Mouse (Mus musculus) small intestine, adult 2 months (tissue): Measurements from ENCODE around the gene Med17.

Experiments
- CTCF ChIP-seq: fragments of 200-500 bp; IDR thresholded peaks from 2 replicates; pipeline ENCODE4 v1.5.1; 2012; ENCODE audit warnings: low read depth, mild to moderate bottlenecking, control low read depth, inconsistent platforms, low read length, moderate library complexity, mixed read lengths; ENCODE audit not compliant: insufficient replicate concordance, insufficient read length; ENCODE audit errors: extremely low read depth
- POLR2A ChIP-seq: fragments of 200-500 bp; IDR thresholded peaks from 2 replicates; pipeline ENCODE4 v1.6.1; 2012; ENCODE audit warnings: low read depth, mild to moderate bottlenecking, control low read depth, inconsistent platforms, low read length, moderate library complexity

DNA sequence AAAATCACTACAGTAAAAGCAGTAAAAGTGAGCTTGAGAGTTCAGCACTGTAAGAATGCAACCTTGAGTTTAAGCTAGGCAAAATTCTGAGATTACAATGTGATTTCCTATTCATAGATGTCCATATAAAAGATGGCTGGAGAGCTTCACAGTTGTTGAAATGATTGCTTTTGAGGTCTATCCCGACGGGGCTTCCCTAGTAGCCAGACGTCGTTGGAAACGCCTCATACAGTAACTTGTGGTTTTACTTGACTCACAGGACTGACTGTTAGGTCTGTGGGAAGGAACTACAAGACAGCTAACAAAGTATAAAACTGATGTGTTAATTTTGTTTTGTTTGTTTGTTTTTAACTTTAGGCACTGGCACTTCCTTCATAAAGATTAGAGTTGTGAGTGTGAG, 33.9 kb upstream of the Med17 start:
- TF ChIP-seq POLR2A (no peak), CTCF (no peak)
